Mouse (Mus musculus) small intestine, adult 2 months (tissue): ENCODE measurements around the gene Adgrd1.

Experiments used
- CTCF ChIP-seq: fragments of 200-500 bp; IDR thresholded peaks from 2 replicates; pipeline ENCODE4 v1.5.1; 2012; ENCODE audit warnings: low read depth, mild to moderate bottlenecking, control low read depth, inconsistent platforms, low read length, moderate library complexity, mixed read lengths; ENCODE audit not compliant: insufficient replicate concordance, insufficient read length; ENCODE audit errors: extremely low read depth
- POLR2A ChIP-seq: fragments of 200-500 bp; IDR thresholded peaks from 2 replicates; pipeline ENCODE4 v1.6.1; 2012; ENCODE audit warnings: low read depth, mild to moderate bottlenecking, control low read depth, inconsistent platforms, low read length, moderate library complexity

DNA sequence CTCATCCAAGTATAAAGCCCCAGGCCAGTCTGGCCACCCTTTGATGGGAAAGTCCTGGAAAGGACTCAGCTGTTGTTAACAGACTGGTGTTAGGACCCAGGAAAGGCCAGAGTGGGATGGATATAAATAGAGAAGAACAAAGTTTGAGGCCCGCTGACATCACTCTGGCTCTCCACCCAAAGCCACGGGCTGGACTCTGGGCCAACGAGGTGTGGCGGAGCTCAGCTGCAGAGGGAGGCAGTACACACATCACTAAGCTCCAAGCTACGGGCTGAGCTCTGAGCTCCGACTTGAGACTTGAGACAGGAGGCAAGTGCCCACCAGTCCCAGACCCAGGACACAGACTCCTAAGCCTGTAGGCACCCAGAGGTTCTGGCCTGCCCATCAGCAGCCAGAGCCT, at the start of gene Adgrd1:
- TF ChIP-seq POLR2A (0 out of 2 replicates have a peak, but pooled peaks have one; percentile 28), CTCF (no peak)
